Mouse (Mus musculus): ENCODE results near the gene Hk2. TPM values are rescaled to one million over a fixed set of nuclear protein-coding genes. Genes with fewer than 3 reads are reported as not detected.

Gene Hk2
- polyA plus RNA-seq, 1 experiment from 2014 or later, result 4.8 TPM

DNA sequence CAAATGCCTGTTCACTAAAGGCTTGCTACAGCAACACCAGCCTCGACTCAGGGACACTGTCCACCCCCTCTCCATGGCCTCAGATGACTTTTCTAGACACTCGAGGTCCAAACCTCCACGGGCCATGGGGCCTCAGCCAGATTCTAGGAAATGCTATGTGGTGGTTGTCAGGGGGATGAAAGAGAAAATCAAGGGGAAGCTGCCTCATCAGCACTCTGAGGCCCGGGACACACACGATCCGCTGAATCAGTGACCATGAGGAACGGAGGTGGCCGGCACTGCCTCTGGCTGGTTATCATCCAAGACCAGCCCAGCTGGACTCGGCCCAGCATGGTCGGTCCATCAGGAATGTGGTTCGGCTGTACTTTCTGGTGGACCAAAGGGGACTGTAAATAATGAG lies 23.2 kb downstream of the Hk2 start:
- H3K27ac ChIP-seq (ENCODE audit: low read length), result no peak overlapping the region
- TF ChIP-seq CTCF (IDR thresholded peaks at IDR 0.05), result no peak
- TF ChIP-seq EP300 (IDR thresholded peaks at IDR 0.05), result no peak
- ATAC-seq (peak; percentile 23; the same call in 1 of the 2 replicates), DNase-seq (ENCODE audit: low spot score) (peak; percentile 36)
- H3K4me1 ChIP-seq (ENCODE audit: insufficient read depth, low read depth, low read length), result 0 out of 2 replicates have a peak, but pooled peaks cover 3% of the 10 kb centered on the region
- 64% methylated on average over 11 of the region's 11 CpGs for WGBS
- no peaks in the 10 kb centered on the region for H3K27me3 ChIP-seq (replicated peaks; ENCODE audit: insufficient read depth, low read length)
- H3K9me3 ChIP-seq (ENCODE audit: low read length), result no peaks in the 10 kb centered on the region
- no peak overlapping the region for H3K9ac ChIP-seq (replicated peaks; ENCODE audit: low read depth)
- H3K36me3 ChIP-seq (ENCODE audit: insufficient read depth, low read length), result no peaks in the 10 kb centered on the region
- H3K4me3 ChIP-seq (ENCODE audit: low read depth, low read length), result no peak overlapping the region
- no peak overlapping the region for H3K4me2 ChIP-seq (replicated peaks; ENCODE audit: low read depth, low read length)

DNA sequence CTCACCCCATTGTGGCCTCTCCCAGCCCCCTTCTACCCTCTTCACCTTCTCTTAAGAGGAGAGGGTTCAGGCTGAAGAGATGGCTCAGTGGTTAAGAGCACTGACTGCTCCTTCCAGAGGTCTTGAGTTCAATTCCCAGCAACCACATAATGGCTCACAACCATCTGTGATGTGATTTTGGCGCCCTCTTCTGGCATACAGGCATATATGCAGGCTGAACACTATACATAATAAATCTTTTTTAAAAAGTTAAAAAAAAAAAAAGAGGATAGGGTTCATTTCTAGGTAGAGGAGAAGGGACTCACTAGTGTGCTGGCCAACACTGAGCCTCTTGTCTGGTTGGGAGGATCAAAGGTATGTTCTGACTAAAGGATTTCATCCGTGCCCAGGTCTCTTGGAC lies 24.2 kb downstream of the Hk2 start:
- Histone ChIP-seq H3K27me3 (replicated peaks; ENCODE audit: insufficient read depth, low read length) (no peaks in the 10 kb centered on the region), H3K9me3 (ENCODE audit: low read length) (no peaks in the 10 kb centered on the region), H3K4me1 (ENCODE audit: insufficient read depth, low read depth, low read length) (0 out of 2 replicates have a peak, but pooled peaks cover 3% of the 10 kb centered on the region), H3K4me3 (ENCODE audit: low read depth, low read length) (no peak overlapping the region), H3K27ac (ENCODE audit: low read length) (no peak overlapping the region), H3K36me3 (ENCODE audit: insufficient read depth, low read length) (no peaks in the 10 kb centered on the region), H3K4me2 (replicated peaks; ENCODE audit: low read depth, low read length) (no peak overlapping the region), H3K9ac (replicated peaks; ENCODE audit: low read depth) (no peak overlapping the region)
- peak; percentile 42 for TF ChIP-seq CTCF (IDR thresholded peaks at IDR 0.05)
- no peak for TF ChIP-seq EP300 (IDR thresholded peaks at IDR 0.05)
- DNase-seq (ENCODE audit: low spot score) (no peak), ATAC-seq (no peak)
- WGBS, result 54% methylated on average over 2 of the region's 2 CpGs

DNA sequence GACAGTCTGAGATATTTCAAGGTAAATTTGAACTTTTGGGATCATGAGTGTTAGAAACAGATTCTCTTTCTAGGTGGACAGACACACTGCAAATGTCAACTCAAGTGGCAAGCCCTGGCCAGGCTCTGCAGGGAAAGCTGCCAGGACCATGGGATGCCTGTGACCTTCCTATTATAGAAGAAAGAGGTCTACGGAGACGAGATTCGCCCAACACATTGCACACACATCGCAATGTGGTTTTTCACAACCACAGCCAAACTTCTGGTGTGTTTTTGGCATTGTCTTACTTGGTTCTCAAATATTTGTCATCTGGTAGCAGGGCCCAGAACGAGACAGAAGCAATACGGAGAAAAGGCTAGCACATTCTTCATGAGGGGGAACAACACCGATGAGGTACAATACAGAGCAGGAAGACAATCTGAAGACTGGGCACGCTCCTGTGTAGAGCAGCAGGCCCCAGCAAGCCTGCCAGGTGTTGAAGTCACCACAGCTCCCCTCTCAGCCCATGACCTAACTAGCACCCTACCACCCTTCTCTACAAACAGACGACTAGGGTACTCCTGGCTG lies 26.1 kb downstream of the Hk2 start:
- ATAC-seq, result no peak
- DNase-seq (ENCODE audit: low spot score), result no peak
- H3K9me3 ChIP-seq (ENCODE audit: low read length), result no peaks in the 10 kb centered on the region
- H3K27me3 ChIP-seq (replicated peaks; ENCODE audit: insufficient read depth, low read length), result no peaks in the 10 kb centered on the region
- H3K9ac ChIP-seq (replicated peaks; ENCODE audit: low read depth), result no peak overlapping the region
- 84% methylated on average over 9 of the region's 9 CpGs for WGBS
- 0 out of 2 replicates have a peak, but pooled peaks cover 3% of the 10 kb centered on the region for H3K4me1 ChIP-seq (ENCODE audit: insufficient read depth, low read depth, low read length)
- no peaks in the 10 kb centered on the region for H3K36me3 ChIP-seq (ENCODE audit: insufficient read depth, low read length)
- H3K4me2 ChIP-seq (replicated peaks; ENCODE audit: low read depth, low read length), result no peak overlapping the region
- no peak overlapping the region for H3K27ac ChIP-seq (ENCODE audit: low read length)
- TF ChIP-seq CTCF (IDR thresholded peaks at IDR 0.05), result no peak
- no peak for TF ChIP-seq EP300 (IDR thresholded peaks at IDR 0.05)
- no peak overlapping the region for H3K4me3 ChIP-seq (ENCODE audit: low read depth, low read length)

DNA sequence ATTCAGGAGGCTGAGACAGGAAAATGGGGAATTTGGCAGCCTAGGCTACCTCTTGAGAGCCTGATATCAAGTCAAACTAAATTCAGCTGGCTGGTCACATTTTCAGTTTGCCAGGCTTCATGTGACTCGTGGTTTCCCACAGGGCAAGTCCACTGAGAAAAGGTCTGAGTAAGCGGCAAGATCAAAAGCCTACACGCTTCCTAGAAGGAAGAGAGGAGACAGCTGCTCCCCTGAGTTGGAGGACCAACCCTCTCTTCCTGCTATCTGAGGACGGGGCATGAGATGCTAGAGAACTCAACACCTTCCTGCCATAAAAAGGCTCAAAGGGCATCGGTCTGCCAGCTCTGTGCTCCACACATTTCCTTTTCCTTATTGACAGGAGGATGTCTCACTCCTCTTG lies 27.2 kb downstream of the Hk2 start:
- 57% methylated on average over 5 of the region's 5 CpGs for WGBS
- H3K27me3 ChIP-seq (replicated peaks; ENCODE audit: insufficient read depth, low read length), result no peaks in the 10 kb centered on the region
- H3K4me3 ChIP-seq (ENCODE audit: low read depth, low read length), result no peak overlapping the region
- 0 out of 2 replicates have a peak, but pooled peaks cover 3% of the 10 kb centered on the region for H3K4me1 ChIP-seq (ENCODE audit: insufficient read depth, low read depth, low read length)
- no peak overlapping the region for H3K27ac ChIP-seq (ENCODE audit: low read length)
- ATAC-seq (no peak), DNase-seq (ENCODE audit: low spot score) (no peak)
- H3K9ac ChIP-seq (replicated peaks; ENCODE audit: low read depth), result no peak overlapping the region
- H3K36me3 ChIP-seq (ENCODE audit: insufficient read depth, low read length), result no peaks in the 10 kb centered on the region; the same call in 1 of the 2 replicates
- H3K9me3 ChIP-seq (ENCODE audit: low read length), result no peaks in the 10 kb centered on the region
- TF ChIP-seq CTCF (IDR thresholded peaks at IDR 0.05) (no peak), EP300 (IDR thresholded peaks at IDR 0.05) (no peak)
- no peak overlapping the region for H3K4me2 ChIP-seq (replicated peaks; ENCODE audit: low read depth, low read length)

DNA sequence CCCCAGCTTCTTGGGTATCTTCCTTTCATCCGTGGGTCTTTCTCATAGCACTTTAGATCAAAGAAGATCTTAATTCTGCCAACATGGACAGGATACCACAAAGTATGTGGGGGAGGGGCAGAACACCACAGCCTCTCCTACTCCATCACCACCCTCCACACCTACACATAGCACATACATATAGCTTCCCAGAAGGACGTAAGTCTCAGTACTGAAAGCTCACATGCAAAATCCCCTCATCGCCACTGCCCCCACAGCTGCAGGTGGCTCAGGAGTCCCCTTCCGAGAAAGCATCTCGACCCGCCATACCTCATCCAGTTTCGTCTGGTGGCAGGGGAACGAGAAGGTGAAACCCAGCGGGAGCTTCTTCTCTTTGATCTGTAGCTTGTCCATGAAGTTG lies 29.7 kb downstream of the Hk2 start:
- Histone ChIP-seq H3K4me3 (ENCODE audit: low read depth, low read length) (no peak overlapping the region), H3K4me1 (ENCODE audit: insufficient read depth, low read depth, low read length) (0 out of 2 replicates have a peak, but pooled peaks cover 3% of the 10 kb centered on the region), H3K9me3 (ENCODE audit: low read length) (no peaks in the 10 kb centered on the region), H3K27me3 (replicated peaks; ENCODE audit: insufficient read depth, low read length) (no peaks in the 10 kb centered on the region), H3K4me2 (replicated peaks; ENCODE audit: low read depth, low read length) (no peak overlapping the region), H3K9ac (replicated peaks; ENCODE audit: low read depth) (no peak overlapping the region), H3K27ac (ENCODE audit: low read length) (no peak overlapping the region), H3K36me3 (ENCODE audit: insufficient read depth, low read length) (no peaks in the 10 kb centered on the region; the same call in 1 of the 2 replicates)
- WGBS, result 89% methylated on average over 9 of the region's 9 CpGs
- no peak for TF ChIP-seq EP300 (IDR thresholded peaks at IDR 0.05)
- TF ChIP-seq CTCF (IDR thresholded peaks at IDR 0.05), result no peak
- DNase-seq (ENCODE audit: low spot score) (no peak), ATAC-seq (no peak)

DNA sequence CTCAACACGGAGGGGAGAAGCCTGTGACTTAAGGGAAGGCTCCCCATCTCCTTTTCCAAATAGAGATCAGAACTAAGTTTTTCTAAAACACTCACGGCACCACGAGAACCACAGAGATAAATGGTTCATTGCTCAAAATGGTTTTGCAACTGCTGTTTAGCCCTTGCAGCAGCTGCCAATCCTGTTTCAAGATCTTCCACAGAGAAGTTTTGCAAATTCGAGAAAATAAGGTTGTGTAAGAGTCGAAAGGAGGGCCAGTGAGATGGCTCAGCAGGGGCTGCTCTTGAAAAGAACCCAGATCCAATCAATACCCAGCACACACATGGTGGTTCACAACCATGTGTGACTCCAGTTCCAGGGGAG lies 32.8 kb downstream of the Hk2 start:
- ATAC-seq, result 0 out of 2 replicates have a peak, but pooled peaks have one; percentile 12
- Histone ChIP-seq H3K36me3 (ENCODE audit: insufficient read depth, low read length) (no peaks in the 10 kb centered on the region; the same call in 1 of the 2 replicates), H3K27ac (ENCODE audit: low read length) (no peak overlapping the region), H3K27me3 (replicated peaks; ENCODE audit: insufficient read depth, low read length) (no peaks in the 10 kb centered on the region), H3K9ac (replicated peaks; ENCODE audit: low read depth) (no peak overlapping the region), H3K9me3 (ENCODE audit: low read length) (no peaks in the 10 kb centered on the region), H3K4me3 (ENCODE audit: low read depth, low read length) (no peak overlapping the region), H3K4me2 (replicated peaks; ENCODE audit: low read depth, low read length) (no peak overlapping the region), H3K4me1 (ENCODE audit: insufficient read depth, low read depth, low read length) (0 out of 2 replicates have a peak, but pooled peaks cover 2% of the 10 kb centered on the region)
- TF ChIP-seq EP300 (IDR thresholded peaks at IDR 0.05) (no peak), CTCF (IDR thresholded peaks at IDR 0.05) (no peak)
- 53% methylated on average over 5 of the region's 5 CpGs for WGBS
- peak; percentile 39 for DNase-seq (ENCODE audit: low spot score)

Measured in lung, postnatal 0 days (tissue).